Mouse (Mus musculus): Measurements from ENCODE around the gene Ybx1.

Gene Ybx1

DNA sequence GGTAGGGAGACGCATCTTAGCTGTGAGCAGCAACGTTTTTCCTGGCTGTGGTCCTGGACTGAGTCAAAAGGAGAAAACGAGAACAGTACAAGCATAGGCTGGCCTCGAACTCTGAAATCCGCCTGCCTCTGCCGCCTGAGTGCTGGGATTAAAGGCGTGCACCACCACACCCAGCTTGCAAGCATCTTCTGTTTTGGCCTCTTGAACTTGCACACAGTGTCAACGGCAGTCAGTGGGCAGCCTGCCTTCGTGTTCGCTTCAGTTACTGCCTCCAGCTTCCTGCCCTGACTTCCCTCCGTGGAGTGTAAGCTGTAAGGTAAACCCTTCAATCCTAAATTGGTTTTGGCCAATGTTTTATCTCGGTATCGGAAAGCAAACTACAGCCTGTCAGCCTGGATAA is 27.8 kb downstream of the Ybx1 start:
- DNase-seq (ENCODE audit: low spot score): no peak

DNA sequence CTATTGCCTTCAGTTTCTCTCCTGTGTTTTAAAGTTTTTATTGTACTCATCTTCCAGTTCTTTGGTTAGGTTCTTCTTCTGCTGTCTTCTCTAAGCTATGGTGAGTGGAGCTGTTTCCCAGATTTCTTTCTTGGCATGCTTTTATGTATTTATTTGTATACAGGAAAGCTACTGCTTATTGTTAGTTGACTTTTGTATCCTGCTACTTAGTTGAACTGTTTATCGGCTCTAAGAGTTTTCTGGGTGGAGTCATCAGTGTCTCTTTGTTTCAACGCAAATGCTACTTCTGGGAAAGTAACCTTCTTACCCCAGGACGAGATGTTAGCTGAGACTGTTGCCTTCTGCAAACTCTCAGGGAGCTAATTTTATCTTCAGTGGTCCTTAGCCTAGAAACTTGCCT is 30.9 kb downstream of the Ybx1 start:
- no peak for DNase-seq (ENCODE audit: low spot score)

DNA sequence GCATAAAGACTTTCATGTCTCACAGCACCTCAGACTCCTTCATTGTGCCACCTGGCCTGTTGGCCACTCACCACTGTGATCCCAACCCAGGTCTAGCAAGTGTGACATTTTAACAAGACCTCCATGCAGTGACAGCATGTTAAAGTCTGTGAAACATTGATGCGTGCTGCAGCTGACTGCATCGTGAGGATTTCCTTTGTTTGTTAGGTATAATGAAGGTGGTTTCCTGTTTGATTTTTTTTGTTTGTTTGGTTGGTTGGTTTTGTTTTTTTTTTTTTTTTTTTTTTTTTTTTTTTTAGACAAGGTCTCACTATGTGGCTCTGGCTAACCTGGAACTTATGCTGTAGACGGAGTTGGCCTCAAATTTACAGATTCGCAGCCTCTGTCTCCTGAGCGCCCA is 31.9 kb downstream of the Ybx1 start:
- DNase-seq (ENCODE audit: low spot score): no peak

DNA sequence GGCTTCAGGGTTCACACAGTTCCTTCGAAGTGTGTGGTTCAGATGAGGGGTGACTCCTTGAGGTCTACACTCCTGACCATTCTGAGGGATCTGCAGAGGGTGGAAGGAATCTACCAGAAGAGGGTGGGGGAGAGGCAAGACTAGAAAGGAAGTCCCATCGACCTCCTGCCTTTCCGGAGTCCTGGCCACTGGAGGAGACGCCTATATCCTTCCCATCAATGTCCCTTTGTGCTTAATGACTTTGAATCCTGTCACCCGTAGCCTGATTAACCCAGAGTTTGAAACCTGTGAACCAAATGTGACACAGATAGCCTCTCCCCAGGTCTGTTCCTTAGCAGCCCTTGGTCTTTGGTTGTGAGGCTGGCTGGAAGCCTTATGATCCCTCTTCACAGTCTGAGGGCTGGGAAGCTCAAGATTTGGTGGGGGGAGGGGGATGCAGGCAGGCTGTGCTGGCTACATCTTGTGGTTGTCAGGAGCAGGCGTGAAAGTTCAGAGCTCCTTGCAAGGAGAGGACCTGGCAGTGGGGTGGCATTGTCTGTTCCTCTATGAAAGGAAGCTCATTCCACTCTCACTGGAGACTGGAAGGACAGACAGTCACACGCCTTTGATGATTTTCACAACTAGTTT is 33.2 kb downstream of the Ybx1 start:
- no peak for DNase-seq (ENCODE audit: low spot score)

DNA sequence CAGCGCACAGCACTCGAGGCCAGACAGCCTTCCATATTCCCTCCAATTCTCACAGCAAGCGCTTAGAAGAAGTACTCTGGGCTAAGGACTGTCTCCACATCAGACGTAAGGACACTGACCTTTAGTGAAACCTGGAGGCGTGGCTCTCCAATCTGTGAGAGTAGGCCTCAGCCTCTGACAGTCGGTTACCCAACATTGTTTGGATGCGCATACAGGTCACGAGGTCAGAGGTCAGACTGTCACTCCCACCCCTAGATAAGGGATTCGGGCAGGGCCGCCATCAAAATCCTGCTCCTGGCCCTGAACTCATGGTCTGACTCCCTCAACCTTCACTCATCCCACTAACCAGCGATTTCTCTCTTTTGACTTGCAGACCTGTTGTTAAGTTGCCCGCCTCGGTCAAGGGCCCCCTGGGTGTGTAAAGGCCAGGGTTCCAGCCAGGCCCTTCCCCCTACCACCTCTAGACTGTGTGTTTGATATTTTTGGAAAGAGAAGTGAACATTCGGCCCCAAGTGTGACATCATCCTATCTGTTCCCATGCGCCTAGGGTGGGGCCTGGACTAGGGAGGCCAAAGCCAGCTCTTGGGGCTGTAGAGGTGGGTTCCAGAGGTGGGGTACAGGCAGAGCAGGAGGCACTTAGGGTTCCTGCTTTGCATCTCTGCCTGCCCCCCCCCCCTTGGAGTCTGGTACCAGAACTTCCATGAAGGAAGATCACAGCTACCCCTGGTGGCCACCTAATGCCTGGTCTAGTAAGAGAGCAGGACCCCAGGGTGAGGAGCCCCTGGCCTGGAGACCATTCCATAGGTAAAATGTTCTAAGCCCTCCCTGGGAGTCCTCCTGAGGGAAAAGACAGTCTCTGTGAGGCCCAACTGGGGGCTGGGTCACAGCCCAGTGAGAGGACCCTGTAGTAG is 34.8 kb downstream of the Ybx1 start:
- DNase-seq (ENCODE audit: low spot score): peak; percentile 24

DNA sequence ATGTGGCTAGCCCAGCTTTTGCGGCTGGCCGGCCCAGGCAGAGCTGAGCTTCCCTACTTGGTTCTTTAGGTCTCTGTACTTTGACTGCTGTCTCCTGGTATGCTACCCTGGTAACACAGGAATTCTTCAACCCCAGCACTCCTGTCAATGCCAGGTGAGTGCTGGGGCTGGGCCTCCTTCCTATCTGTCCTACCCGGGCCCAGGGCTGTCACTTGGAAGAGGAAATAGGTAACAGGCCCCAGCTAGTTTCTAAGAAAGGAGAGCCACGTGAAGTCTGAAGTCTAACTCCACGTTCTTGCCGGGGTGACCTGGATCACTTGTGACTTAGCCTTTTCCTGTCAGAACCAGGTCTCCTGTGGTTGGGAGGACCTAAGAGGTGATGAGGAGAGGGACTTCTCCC is 37.3 kb downstream of the Ybx1 start:
- DNase-seq (ENCODE audit: low spot score): no peak

DNA sequence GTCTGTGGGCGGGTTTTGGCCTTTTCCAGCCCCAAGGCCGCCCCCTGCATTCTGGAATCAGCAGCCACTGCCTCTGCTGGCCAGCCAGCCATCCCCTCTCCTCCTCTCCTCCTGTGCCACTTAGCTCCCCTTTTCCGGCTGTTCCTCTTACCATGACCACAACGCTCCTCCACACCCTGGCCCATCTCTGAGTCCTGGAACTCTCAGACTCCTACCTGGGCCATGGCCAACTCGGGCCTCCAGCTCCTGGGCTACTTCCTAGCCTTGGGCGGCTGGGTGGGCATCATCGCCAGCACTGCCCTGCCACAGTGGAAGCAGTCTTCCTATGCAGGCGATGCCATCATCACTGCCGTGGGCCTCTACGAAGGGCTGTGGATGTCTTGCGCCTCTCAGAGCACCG is 39.1 kb downstream of the Ybx1 start, which contains the start of gene Cldn19:
Gene Cldn19 (plus strand): TSS at position 64 of the 400 bp plus-strand sequence.
- DNase-seq (ENCODE audit: low spot score): no peak

DNA sequence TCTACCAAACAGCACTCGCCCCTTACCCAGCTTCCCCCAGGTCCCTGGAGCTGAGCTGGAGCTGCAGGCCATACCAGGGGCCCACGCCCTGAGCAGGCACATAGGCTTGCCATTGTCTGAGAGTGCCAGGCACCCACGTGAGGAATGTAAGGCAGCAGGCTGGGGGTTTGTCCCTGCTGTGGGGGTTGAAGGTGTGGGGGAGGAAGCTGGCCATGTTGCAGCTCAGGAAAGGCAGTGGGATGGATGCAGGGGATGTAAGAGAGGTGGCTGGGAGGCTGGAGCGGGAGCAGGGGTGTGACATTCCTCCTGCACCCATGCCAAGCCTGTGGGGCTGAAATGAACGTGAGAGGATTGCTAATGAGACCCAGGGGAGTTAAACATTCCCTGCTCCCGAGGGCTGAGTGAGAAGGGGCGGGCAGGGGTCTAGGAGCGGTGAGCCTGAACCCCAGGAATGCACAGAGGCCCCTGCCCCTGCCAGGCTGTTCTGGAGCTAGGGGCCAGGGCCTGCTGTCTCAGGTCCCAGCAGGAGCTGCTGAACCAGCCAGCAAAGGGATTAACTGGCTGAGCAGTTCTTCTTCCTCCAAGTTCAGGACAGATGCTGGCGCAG is 40.3 kb downstream of the Ybx1 start:
- peak; percentile 44 for DNase-seq (ENCODE audit: low spot score)

DNA sequence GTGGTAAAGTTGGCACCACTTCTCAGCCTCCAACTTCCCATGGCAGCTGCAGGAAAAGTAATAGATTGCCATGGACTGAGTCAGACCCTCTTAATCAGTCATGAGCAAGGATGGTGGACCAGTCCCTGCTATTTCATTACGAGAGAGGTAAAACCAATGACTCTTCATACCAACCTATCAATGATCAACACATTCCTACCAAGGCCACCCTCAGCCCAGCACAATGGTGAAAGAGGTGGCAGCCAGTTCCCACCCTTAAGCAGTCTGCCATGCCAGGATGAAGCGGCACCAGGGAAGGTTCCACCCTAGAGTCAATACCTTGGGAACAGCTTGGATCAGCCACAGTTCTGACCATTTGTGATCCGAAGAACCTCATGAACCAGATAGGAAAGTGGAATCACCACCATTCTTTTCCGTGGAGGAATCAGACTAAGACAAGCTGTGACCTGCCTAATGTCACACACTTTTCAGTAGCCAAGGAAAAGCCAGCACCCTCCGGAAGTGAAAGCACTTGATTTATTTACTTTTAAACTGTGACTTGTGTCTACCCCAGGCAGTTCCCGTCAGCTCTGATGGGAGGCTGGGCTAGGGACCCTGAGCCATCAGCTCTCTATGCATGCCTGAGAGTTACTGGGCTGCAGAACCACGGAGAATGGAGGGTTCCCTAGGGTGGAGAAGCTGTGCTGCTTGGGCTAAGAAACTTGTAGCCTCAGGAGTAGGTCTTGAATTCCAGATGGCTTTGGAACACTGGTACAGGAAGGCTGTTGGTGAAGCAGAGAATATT is 42.2 kb downstream of the Ybx1 start:
- DNase-seq (ENCODE audit: low spot score): no peak

DNA sequence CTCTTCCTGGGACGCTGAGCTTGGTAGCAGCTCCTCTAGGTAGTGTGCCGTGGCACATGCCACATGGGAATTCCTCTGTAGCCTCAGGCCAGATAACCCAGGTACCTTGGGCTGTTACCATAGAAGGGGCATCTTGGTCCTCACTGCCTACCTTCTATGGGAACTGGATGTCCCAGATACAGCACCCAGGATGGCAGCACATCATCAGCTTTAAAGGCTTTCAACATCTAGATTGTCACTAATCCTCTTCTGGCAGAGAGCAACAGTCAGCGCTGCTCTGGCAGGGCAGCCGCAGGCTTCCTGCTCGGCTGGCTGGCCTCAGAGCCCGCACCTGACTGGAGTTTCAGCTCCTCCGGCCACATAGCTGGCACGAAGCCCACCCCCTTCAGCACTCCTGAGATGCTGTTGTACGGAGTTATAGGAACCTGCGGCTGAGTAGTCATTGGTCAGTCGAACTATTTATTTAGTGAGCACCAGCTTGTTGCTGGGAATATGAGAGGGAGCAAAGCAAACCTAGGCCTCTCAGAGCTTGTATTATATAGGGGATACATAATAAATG is 45.9 kb downstream of the Ybx1 start:
- no peak for DNase-seq (ENCODE audit: low spot score)

DNA sequence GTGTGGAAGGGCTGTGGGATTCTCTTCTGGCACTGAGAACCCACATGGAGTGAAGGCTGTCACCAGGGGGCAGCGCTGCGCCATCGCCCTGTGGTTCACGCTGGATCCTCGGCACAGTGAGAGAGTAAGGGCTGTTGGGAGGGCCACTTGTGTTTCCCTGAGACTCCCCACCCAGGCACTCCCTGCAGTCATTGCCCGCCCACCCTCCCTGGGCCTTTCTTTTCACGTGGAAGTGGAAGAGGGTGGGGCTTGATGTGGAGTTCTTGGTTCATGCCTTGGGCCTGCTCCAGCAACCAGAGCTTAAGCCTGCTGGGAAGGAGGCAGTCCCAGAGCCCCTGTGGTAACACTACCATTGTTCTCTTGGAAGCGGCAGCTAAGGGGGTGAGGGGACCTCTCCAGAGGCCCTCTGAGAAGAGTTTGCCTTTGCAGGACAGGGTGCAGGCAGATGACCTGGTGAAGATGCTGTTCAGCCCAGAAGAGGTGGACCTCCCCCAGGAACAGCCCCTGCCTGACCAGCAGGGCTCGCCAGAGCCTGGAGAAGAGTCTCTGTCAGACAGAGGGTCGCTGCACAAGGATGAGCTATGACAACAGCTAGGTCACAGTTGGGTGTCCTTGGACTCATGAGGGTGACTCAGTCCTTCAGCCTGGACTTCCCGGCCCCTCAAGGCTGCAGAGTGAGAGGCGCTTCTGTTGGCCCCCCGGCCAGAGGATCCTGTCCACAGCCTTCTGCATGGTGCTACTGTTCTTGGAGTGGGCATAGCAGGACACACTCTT is 46.8 kb downstream of the Ybx1 start:
- DNase-seq (ENCODE audit: low spot score): peak; percentile 87

DNA sequence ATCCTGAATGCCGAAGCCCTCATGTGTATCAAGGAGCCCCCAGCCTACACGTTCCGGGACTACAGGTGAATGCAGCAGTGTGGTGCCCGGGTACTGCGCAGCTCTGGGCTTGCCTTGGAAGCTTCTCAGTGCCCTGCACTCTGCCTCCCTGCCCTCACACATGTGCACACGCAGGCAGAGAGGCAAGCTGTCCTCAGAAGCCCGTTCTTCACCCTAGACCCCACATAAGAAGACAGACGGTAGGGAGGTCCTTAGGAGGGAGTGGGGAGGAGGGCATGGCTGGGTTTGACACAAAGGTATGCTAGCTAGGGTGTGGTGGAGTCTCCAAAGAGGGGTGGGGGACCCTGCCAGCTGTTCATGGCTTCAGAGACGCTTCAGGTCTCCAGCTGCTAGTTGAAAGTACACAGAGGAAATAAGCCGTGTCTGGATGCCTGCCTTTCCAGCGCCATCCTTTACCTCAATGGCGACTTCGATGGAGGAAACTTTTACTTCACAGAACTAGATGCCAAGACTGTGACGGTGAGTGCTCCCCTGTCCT is 47.6 kb downstream of the Ybx1 start:
- no peak for DNase-seq (ENCODE audit: low spot score)

DNA sequence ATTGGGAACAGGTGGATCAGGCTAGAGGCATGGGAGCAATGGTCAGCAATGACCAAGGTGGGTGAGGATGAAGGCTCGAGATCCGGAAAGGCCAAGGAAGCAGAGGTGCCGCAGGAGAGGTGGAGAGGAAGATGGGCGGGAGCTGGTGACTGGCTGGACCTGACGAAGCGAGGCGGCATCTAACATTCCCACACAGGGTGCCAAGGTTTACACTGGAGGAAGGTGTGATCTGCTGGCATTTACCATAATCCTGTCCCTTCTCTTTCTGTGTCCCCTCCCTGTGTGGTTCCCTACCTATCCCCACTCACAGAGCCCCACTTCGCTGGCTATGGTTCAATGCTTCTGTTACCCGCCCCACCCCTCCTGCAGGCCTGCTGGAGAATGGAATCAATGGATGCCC is 48.4 kb downstream of the Ybx1 start:
- no peak for DNase-seq (ENCODE audit: low spot score)

DNA sequence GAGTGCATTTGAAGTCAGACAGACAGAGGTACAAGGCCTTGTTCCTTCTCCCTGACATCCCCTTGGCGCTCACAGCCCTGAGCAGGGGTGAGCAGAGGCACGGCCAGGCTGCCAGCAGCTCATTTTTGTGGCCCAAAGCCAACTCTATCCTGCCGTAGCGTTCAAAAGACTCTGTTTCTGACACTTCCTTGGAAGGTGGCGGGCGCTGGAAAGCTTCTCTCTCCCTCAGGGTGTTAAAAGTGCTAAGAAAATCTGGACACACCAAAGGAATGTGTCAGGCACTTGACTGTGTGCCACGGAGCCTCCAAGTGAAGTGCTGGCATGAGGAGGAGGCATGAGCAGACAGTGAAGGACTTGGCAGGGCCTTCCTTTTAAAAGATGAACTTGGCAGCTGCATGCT is 48.8 kb downstream of the Ybx1 start:
- no peak for DNase-seq (ENCODE audit: low spot score)

DNA sequence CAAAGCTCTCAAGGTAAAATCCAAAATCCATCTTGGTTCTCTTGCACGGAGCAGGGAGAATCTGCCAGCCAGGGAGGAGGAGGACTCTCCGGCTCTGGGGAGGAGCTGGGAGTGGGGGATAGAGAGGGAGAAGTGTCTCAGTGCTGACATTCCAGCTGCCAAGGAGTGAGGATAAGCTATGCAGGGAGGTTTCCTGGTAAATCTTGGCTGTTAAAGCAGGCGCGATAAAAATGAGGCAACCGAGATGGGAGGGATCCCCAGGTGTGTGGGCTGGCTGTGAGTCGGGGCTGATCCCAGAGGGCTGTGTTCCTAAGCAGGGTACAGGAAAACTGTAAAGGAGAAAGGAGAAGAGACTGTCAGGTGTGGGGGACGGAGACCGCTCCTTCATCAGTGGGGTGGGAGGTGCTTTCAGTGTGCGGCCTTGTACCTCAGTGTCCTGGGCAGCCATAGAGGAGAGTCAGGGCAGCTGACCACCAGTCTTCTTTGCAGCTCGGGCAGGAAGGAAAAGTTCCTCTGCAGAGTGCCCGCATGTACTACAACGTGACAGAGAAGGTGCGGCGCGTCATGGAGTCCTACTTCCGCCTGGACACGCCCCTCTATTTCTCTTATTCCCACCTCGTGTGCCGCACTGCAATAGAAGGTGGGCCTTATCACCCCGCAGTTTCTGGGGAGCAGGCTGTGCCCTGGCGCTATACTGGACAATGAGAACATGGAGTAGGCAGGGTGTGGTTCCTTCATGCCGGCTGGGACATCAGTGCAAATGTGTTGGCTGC is 49.8 kb downstream of the Ybx1 start:
- DNase-seq (ENCODE audit: low spot score): no peak

DNA sequence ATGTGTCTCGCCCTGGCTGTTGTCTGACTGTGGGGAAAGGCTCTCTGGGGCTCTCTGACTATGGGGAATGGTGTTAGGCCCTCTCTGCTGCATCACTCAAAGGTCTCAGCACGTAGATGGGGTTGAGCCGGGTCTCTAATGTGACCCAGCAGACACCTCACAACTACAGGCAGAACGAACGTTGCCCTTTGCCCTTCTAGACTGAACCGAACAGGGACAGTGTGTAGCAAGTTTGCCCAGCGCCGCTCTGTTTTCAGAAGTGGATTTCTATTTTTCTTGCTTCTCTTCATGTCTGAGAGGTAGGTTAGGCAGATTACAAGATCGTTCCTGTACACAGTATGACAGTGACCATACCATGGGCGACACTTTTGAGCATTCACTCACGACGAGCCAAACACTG is 51.8 kb downstream of the Ybx1 start:
- no peak for DNase-seq (ENCODE audit: low spot score)

DNA sequence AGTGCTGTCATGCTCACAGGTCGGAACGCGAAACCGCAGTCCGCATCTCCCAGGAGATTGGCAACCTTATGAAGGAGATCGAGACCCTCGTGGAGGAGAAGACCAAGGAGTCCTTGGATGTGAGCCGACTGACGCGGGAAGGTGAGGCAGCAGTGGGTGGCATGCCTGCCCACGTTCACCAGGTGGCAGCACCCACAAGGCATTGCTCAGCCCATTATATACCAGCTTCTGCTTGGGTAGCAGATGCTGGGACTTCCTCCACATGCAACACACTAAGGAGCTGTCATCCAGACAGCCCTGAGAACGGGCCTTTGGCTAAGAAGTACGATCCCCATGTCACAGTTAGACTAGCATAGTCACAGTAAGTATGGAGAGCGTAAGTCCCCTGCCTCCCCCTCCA is 52.7 kb downstream of the Ybx1 start:
- DNase-seq (ENCODE audit: low spot score): no peak

DNA sequence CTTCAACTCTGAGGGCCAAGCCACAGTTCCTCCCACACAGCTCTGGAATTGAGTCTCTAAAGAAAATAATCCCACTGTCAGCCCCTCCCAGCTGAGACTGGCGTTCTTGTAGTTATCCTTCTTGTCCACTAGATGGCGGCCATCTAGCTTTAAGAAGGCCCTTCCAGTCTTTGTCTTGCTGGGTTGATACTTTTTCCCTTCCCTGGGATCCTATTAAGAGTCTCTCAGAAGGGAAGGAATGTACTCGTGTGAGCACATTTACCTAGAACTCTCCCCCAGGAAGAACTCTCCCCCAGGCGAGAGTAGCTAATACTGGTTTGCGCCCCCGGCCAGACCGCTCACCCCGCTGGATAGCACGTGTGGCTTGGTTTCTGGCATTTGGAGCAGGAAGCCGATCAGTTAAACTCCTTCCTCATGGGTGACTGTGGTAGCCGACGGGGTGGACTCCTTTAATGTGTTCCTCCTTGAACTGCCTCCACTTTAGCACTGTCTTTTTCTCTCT is 55.2 kb downstream of the Ybx1 start:
- peak; percentile 89 for DNase-seq (ENCODE audit: low spot score)

DNA sequence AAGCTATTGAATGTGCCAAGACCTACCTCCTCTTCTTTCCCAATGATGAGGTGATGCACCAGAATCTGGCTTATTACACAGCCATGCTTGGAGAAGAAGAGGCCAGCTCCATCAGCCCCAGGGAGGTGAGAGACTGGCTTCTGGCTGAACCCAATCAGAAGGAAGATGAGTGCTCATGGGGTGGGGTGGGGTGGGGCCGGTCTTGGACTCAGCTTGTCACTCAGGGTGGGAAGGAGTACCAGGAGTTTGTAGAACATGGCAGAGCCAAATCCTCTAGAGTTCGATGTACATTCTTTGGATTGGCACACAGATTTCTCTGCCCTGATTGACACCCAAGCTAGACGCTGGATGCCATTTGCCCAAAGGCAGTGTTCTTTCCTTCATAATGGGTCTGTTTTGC is 55.7 kb downstream of the Ybx1 start:
- DNase-seq (ENCODE audit: low spot score): no peak

DNA sequence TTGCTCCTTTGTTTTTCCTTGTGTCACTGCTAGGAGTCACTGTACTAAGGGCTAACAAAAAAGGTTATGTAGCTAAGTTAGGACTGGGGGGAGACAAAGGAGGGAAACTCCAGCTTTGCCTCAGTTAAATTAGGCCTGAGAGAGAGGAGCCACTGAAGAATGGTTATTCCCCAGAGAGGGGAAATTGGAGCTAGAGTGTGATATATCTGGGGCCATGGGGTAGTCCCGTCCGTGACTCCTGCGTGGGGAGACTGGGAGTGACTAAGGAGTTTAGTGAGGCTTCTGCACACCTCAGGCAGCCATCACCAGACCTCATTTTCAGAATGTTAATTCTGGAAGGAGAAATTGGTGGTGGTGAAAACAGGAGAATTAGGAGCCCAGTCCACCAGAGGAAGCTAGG is 60.1 kb downstream of the Ybx1 start:
- DNase-seq (ENCODE audit: low spot score): no peak
